Mouse (Mus musculus) liver, embryonic 14.5 days (tissue): ENCODE results near the gene Anxa5. TPM values are rescaled to one million over a fixed set of nuclear protein-coding genes. Genes with fewer than 3 reads are reported as not detected.
A peak's percentile ranks its signal among the peaks of the same experiment; 100 is the strongest.

Experiments
- ATAC-seq: fragments of 200-750 bp; cut with Nextera tagmentation; 2 replicates; pipeline ENCODE4 v1.8.0; 2017; ENCODE audit warnings: moderate number of reproducible peaks, mild to moderate bottlenecking, moderate library complexity; ENCODE audit not compliant: insufficient read depth
- DNase-seq, 3 experiments: peaks; one replicate each; pipeline ENCODE4 v3.0.0-alpha.2; 2012 to 2013; ENCODE audit warnings: low read depth in 3 of 3, low spot score in 3 of 3
- H3K27ac ChIP-seq: fragments of 300-500 bp; sonication (generic); 2 replicates; pipeline ENCODE4 v1.5.1; 2014; ENCODE audit warnings: moderate library complexity, mild to moderate bottlenecking, control low read depth, inconsistent platforms
- H3K27me3 ChIP-seq: fragments of 300-500 bp; sonication (generic); 2 replicates; pipeline ENCODE4 v1.6.1; 2014; ENCODE audit warnings: mild to moderate bottlenecking, low read length, moderate library complexity; ENCODE audit not compliant: control insufficient read depth, insufficient read depth
- H3K36me3 ChIP-seq: fragments of 300-500 bp; sonication (generic); replicated peaks from 2 replicates; pipeline ENCODE4 v1.6.1; 2014; ENCODE audit warnings: low read depth; ENCODE audit not compliant: control insufficient read depth, insufficient read depth
- H3K4me1 ChIP-seq, 2 experiments: fragments of 200-500 bp in 1 of 2; fragments of 300-500 bp in 1 of 2; sonication (generic) in 1 of 2; replicated peaks; 2 replicates each; pipeline ENCODE4 v1.6.1; 2012 to 2014; ENCODE audit warnings: antibody characterized with exemption in 1 of 2, inconsistent platforms in 1 of 2, low read length in 1 of 2; ENCODE audit not compliant: control insufficient read depth in 2 of 2, insufficient read depth in 2 of 2
- H3K4me2 ChIP-seq: fragments of 300-500 bp; sonication (generic); 2 replicates; pipeline ENCODE4 v1.6.1; 2014; ENCODE audit warnings: low read depth, mild to moderate bottlenecking, control low read depth, moderate library complexity
- H3K4me3 ChIP-seq, 2 experiments: fragments of 200-500 bp in 1 of 2; fragments of 300-500 bp in 1 of 2; sonication (generic) in 1 of 2; 2 replicates each; pipeline ENCODE4 v1.5.1; 2012 to 2014; ENCODE audit warnings: low read depth in 2 of 2, low read length in 2 of 2, mild to moderate bottlenecking in 2 of 2, control low read depth in 1 of 2, inconsistent platforms in 1 of 2, moderate library complexity in 1 of 2; ENCODE audit not compliant: insufficient read depth in 1 of 2
- H3K9ac ChIP-seq: fragments of 300-500 bp; sonication (generic); replicated peaks from 2 replicates; pipeline ENCODE4 v1.6.1; 2014; ENCODE audit warnings: mild to moderate bottlenecking, control low read depth, moderate library complexity
- H3K9me3 ChIP-seq: fragments of 300-500 bp; sonication (generic); 2 replicates; pipeline ENCODE4 v1.6.1; 2016; ENCODE audit warnings: low read length, mixed read lengths; ENCODE audit not compliant: control insufficient read depth
- CTCF ChIP-seq: IDR thresholded peaks from 2 replicates; pipeline ENCODE4 v1.5.1; 2016; ENCODE audit warnings: antibody characterized with exemption, low read depth, control low read depth
- EP300 ChIP-seq: IDR thresholded peaks from 2 replicates; pipeline ENCODE4 v1.6.1; 2016; ENCODE audit warnings: antibody characterized with exemption, low read depth
- whole genome bisulfite sequencing: fragments of 180-500 bp; shearing (Covaris S2); extraction: QIAGEN DNeasy Blood & Tissue Kit; methylation state at CpG from one replicate; pipeline ENCODE4 v1.1.7; 2014; ENCODE audit not compliant: insufficient replicate concordance; 5-methylcytosine and 5-hydroxymethylcytosine counted together
- polyA plus RNA-seq, 2 experiments: library from polyadenylated mRNA; depleted of rRNA in 1 of 2; stranded (reverse) in 1 of 2; unstranded in 1 of 2; fragments of >200 nt; fragmentation: Nextera tagmentation in 1 of 2; extraction: Ambion mirVana in 1 of 2; gene quantifications; 2 replicates each; pipeline versions ENCODE4 v1.2.1 to v1.2.3; 2012 to 2014

Gene Anxa5
- polyA plus RNA-seq, 2 experiments, result 49.9 to 51.9 TPM

- Histone ChIP-seq H3K36me3 (no peaks in the 10 kb centered on the region), H3K4me3 (no peak overlapping the region), H3K4me1 (peaks cover 0 to 3% of the 10 kb centered on the region in 2 experiments; a peak in 1 of 4 replicates), H3K9ac (no peak overlapping the region), H3K27ac (no peak overlapping the region), H3K9me3 (no peaks in the 10 kb centered on the region), H3K27me3 (no peaks in the 10 kb centered on the region), H3K4me2 (no peak overlapping the region)
- DNase-seq (no peak), ATAC-seq (no peak)
- TF ChIP-seq EP300 (no peak), CTCF (no peak)
- 52% methylated on average over 9 of the region's 9 CpGs for WGBS
Observed at GRCm38 (mm10) chr3:36482940-36483339, 7.2 kb upstream of the Anxa5 start.

GRCm38 (mm10) chr3:36481776-36482193 is 6.1 kb upstream of the Anxa5 start:
- DNase-seq, result no peak

GRCm38 (mm10) chr3:36480486-36480885 is 4.8 kb upstream of the Anxa5 start:
- H3K4me2 ChIP-seq, result no peak overlapping the region
- DNase-seq (no peak), ATAC-seq (no peak)
- H3K36me3 ChIP-seq, result no peaks in the 10 kb centered on the region
- 54% methylated on average over 2 of the region's 2 CpGs for WGBS
- no peak overlapping the region for H3K9ac ChIP-seq
- no peak overlapping the region for H3K27ac ChIP-seq
- TF ChIP-seq EP300 (no peak), CTCF (no peak)
- H3K4me1 ChIP-seq, result peaks cover 0 to 9% of the 10 kb centered on the region in 2 experiments; a peak in 1 of 4 replicates
- H3K27me3 ChIP-seq, result no peaks in the 10 kb centered on the region
- H3K9me3 ChIP-seq, result no peaks in the 10 kb centered on the region
- no peak overlapping the region for H3K4me3 ChIP-seq

More at GRCm38 (mm10) chr3:36481776-36482193, 6.1 kb upstream of the Anxa5 start:
- Histone ChIP-seq H3K27me3 (no peaks in the 10 kb centered on the region), H3K4me1 (peaks cover 0 to 3% of the 10 kb centered on the region in 2 experiments; a peak in 1 of 4 replicates), H3K9ac (no peak overlapping the region), H3K27ac (no peak overlapping the region), H3K9me3 (no peaks in the 10 kb centered on the region), H3K4me3 (no peak overlapping the region), H3K36me3 (no peaks in the 10 kb centered on the region), H3K4me2 (no peak overlapping the region)
- TF ChIP-seq CTCF (no peak), EP300 (no peak)
- 24% methylated on average over 11 of the region's 11 CpGs for WGBS
- ATAC-seq, result no peak

- H3K9me3 ChIP-seq, result no peaks in the 10 kb centered on the region
- no peak for TF ChIP-seq EP300
- no peak for TF ChIP-seq CTCF
- no peak for ATAC-seq
- DNase-seq, result no peak
- H3K27me3 ChIP-seq, result no peaks in the 10 kb centered on the region
- H3K9ac ChIP-seq, result no peak overlapping the region
- no peak overlapping the region for H3K27ac ChIP-seq
- peaks cover 4 to 9% of the 10 kb centered on the region in 2 experiments; a peak in 2 of 4 replicates for H3K4me1 ChIP-seq
- no peak overlapping the region for H3K4me3 ChIP-seq
- WGBS, result 73% methylated on average over 8 of the region's 8 CpGs
- H3K4me2 ChIP-seq, result no peak overlapping the region
- H3K36me3 ChIP-seq, result no peaks in the 10 kb centered on the region
Observed at GRCm38 (mm10) chr3:36478776-36479175, 3.1 kb upstream of the Anxa5 start.

- H3K4me1 ChIP-seq, result peaks cover 4 to 8% of the 10 kb centered on the region in 2 experiments; a peak in 2 of 4 replicates
- ATAC-seq, result no peak
- 39% methylated on average over 20 of the region's 20 CpGs for WGBS
Observed at GRCm38 (mm10) chr3:36476261-36477155, 814 bp upstream of the Anxa5 start.

More at GRCm38 (mm10) chr3:36476261-36477155, 814 bp upstream of the Anxa5 start:
- no peak for DNase-seq
- Histone ChIP-seq H3K27ac (no peak overlapping the region), H3K27me3 (no peaks in the 10 kb centered on the region), H3K9me3 (no peaks in the 10 kb centered on the region), H3K4me3 (peak overlapping the region; percentile 50 to 63), H3K9ac (peak overlapping the region; percentile 50), H3K4me2 (peak overlapping the region; percentile 87), H3K36me3 (no peaks in the 10 kb centered on the region)
- no peak for TF ChIP-seq EP300
- no peak for TF ChIP-seq CTCF
